Mouse (Mus musculus) heart, postnatal 25 days (tissue): ENCODE data around the gene Zfp948. TPM values are rescaled to one million over a fixed set of nuclear protein-coding genes. Genes with fewer than 3 reads are reported as not detected.
"Not testable (repeated sequence)": the region's sequence is repeated elsewhere in the genome, so short reads cannot be mapped to it uniquely, and the experiment has no call there.

Experiments
- DNase-seq: peaks from one replicate; pipeline ENCODE4 v3.0.0; 2022; ENCODE audit warnings: low spot score
- intact Hi-C: fragments of 180-260 bp; cut with DNase I; formaldehyde crosslinking; loops from one replicate; pipeline ENCODE4 v1.15.1; 2025
- total RNA-seq, 2 experiments: library from RNA; stranded (reverse); gene quantifications; 2 replicates each; pipeline ENCODE4 v1.2.3; 2021

The Zfp948 gene
- total RNA-seq, 2 experiments from 2014 or later = 3.2 TPM

DNA sequence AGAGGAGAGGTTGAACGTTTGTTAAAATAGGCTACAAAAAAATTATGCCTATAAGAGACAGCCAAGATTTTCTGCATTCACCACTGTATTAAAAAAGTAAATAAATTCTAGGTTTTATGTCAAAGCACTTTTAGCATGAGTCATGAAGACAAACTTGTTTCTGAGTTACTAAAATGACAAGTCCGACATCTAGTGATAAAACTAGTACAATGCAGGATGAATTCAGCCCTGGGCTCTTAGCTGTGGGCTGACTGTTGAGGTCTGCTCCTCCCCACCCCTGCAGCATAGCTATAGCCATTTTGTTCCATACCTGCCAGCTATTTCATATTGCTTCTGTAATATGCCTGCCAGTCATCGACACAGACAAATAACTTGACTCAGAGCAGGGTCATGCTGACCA lies 49.5 kb downstream of the Zfp948 start:
- DNase-seq = no peak
- intact Hi-C loops = no loop called here

DNA sequence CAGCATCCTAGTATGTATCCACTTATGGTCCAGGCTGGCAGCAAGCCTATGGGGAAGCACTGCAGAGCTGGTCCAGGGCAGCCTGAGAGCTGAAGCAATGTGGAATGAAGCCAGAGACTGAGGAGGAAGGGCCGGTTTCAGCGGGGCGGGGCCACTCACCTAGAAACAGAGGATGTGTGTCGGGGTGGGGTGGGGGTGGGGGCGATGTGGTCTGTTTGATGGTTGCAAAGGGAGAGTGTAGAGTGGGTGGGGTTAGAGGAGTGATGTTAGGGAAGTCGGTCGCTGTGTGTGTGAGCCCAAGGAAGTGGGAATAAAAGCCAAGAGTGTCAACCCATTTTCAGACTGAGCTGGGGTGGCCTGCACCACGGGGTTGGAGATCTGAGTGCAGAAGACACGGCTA lies 50.5 kb downstream of the Zfp948 start:
- intact Hi-C loops = no loop called here

DNA sequence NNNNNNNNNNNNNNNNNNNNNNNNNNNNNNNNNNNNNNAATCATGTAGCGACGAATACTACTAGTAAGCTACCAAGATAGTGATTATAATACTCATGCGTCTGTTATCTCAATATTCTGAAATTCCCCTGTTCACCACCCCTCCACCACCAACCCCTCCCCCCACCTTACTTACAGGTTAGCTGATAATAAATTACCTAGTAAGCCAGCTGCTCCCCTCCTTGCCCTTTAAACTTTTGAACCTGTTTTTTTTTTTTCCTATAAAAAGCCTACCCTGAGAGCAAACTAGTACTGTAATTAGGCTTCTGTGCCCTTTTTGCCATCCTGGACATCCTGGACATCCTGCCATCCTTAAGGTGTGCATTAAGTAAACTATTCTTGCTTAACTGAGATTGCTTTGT lies 56.8 kb downstream of the Zfp948 start:
- intact Hi-C loops = no loop called here
- no peak for DNase-seq

More for the DNA sequence above, 50.5 kb downstream of the Zfp948 start:
- no peak for DNase-seq

GRCm38 (mm10) chr17:21635758-21636157 lies 69.0 kb downstream of the Zfp948 start:
- intact Hi-C loops, DNase-seq: not testable (repeated sequence)

Other genes starting within 250 kb of the Zfp948 start
- gene Zfp677, start 183.3 kb upstream of the Zfp948 start, total RNA-seq = under 1 TPM; 0.75 to 0.78 TPM
- 1 to 10 TPM; 1.2 TPM for gene Zfp54, start 143.8 kb upstream of the Zfp948 start, total RNA-seq
- 1 to 10 TPM; 5.3 to 6.5 TPM for gene Zfp51, start 116.6 kb upstream of the Zfp948 start, total RNA-seq
- 1 to 10 TPM; 2.3 to 2.4 TPM for gene Zfp53, start 78.0 kb upstream of the Zfp948 start, total RNA-seq
- 1 to 10 TPM; 4.6 to 4.7 TPM for gene Zfp52, start 31.5 kb upstream of the Zfp948 start, total RNA-seq
- gene Zfp983, start 83.6 kb downstream of the Zfp948 start, total RNA-seq = 1 to 10 TPM; 2.1 to 2.8 TPM
- gene Gm10226, start 124.9 kb downstream of the Zfp948 start, total RNA-seq = 1 to 10 TPM; 1.5 to 2.0 TPM
- 1 to 10 TPM; 1.8 to 1.9 TPM for gene Zfp760, start 140.7 kb downstream of the Zfp948 start, total RNA-seq
- gene Zfp229, start 163.8 kb downstream of the Zfp948 start, total RNA-seq = 1 to 10 TPM; 7.3 to 7.4 TPM